Mouse (Mus musculus) heart, postnatal 10 days (tissue): Measurements from ENCODE around the gene Wnt9b. TPM values are rescaled to one million over a fixed set of nuclear protein-coding genes. Genes with fewer than 3 reads are reported as not detected.

ENCODE experiments used
- DNase-seq, 2 experiments: peaks; one replicate each; pipeline ENCODE4 v3.0.0; 2021
- intact Hi-C: fragments of 180-260 bp; cut with DNase I; formaldehyde crosslinking; loops from one replicate; pipeline ENCODE4 v1.15.1; 2025
- total RNA-seq, 2 experiments: library from RNA; stranded (reverse); gene quantifications; 2 replicates each; pipeline ENCODE4 v1.2.3; 2021

The Wnt9b gene
- total RNA-seq, 2 experiments from 2014 or later = 0.82 to 1.1 TPM

- DNase-seq = no peak
- intact Hi-C loops = no loop called here
These were observed 62.9 kb downstream of the Wnt9b start for GRCm38 (mm10) chr11:103686706-103687105.

GRCm38 (mm10) chr11:103685261-103685736 is 64.3 kb downstream of the Wnt9b start:
- intact Hi-C loops = no loop called here
- DNase-seq = no peak

DNA sequence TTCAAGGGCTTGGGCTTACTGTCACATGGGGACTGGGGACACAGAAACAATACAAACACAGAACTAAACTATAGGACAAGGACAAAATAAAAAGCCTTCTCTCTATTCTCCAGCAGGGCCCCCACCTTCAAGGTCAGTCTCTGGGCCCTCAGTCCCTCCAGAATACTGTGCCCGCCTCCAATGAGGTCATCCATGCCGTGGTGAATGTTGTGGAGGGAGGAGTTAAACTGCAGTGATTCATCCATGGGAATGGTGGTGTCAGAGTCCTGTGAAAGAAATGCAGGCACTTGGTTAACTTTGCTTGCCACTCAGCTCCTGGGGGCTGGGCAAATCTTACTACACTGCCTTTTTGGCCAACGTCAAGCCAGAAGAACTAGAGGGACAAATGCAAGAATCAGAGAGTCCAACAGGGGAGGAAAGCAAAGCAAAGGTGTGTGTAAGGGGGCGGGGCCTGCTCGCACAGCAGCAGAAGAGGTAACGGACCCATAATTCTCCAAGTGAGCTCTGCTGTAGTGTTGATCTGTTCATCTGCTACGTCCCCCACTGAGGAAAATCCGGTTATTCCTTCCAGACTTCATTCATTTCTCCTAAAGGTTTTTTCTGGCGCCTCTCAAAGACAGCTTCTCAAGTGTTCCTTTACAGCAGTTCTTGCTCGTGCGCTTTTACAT is 65.8 kb downstream of the Wnt9b start:
- no peak for DNase-seq
- intact Hi-C loops = no loop called here

Other genes starting within 250 kb of the Wnt9b start
- not detected for gene Lrrc37a, start 245.2 kb downstream of the Wnt9b start, total RNA-seq
- gene Gm884, start 128.7 kb downstream of the Wnt9b start, total RNA-seq = not detected
- gene Lyzl6, start 110.9 kb downstream of the Wnt9b start, total RNA-seq = not detected
- not detected for gene Rprml, start 100.3 kb downstream of the Wnt9b start, total RNA-seq
- 10 to 100 TPM; 55.5 to 57.3 TPM for gene Gosr2, start 51.9 kb downstream of the Wnt9b start, total RNA-seq
- gene Wnt3, start 24.3 kb upstream of the Wnt9b start, total RNA-seq = not detected
- 10 to 100 TPM; 36.8 to 39.9 TPM for gene Nsf, start 204.2 kb upstream of the Wnt9b start, total RNA-seq
- 10 to 100 TPM; 60.3 to 62.3 TPM for gene Arf2, start 216.9 kb upstream of the Wnt9b start, total RNA-seq